Mouse (Mus musculus) stomach, embryonic 16.5 days (tissue): ENCODE measurements around the gene Klhl32. TPM values are rescaled to one million over a fixed set of nuclear protein-coding genes. Genes with fewer than 3 reads are reported as not detected.

Experiments
- ATAC-seq: fragments of 200-750 bp; cut with Nextera tagmentation; 2 replicates; pipeline ENCODE4 v1.8.0; 2017; ENCODE audit warnings: moderate number of reproducible peaks, moderate TSS enrichment; ENCODE audit not compliant: insufficient read depth, low FRiP score
- H3K27ac ChIP-seq: fragments of 300-500 bp; sonication (generic); 2 replicates; pipeline ENCODE4 v1.5.1; 2014; ENCODE audit warnings: low read length
- H3K27me3 ChIP-seq: fragments of 300-500 bp; sonication (generic); 2 replicates; pipeline ENCODE4 v1.6.1; 2014; ENCODE audit warnings: low read length, control low read depth, mixed read lengths; ENCODE audit not compliant: control insufficient read depth, insufficient read depth
- H3K36me3 ChIP-seq: fragments of 300-500 bp; sonication (generic); 2 replicates; pipeline ENCODE4 v1.6.1; 2014; ENCODE audit warnings: low read length; ENCODE audit not compliant: control insufficient read depth, insufficient read depth
- H3K4me1 ChIP-seq: fragments of 300-500 bp; sonication (generic); 2 replicates; pipeline ENCODE4 v1.6.1; 2014; ENCODE audit warnings: low read length, control low read depth, mixed read lengths; ENCODE audit not compliant: control insufficient read depth, insufficient read depth
- H3K4me2 ChIP-seq: fragments of 300-500 bp; sonication (generic); 2 replicates; pipeline ENCODE4 v1.6.1; 2014; ENCODE audit warnings: low read depth, low read length, mixed read lengths
- H3K4me3 ChIP-seq: fragments of 300-500 bp; sonication (generic); replicated peaks from 2 replicates; pipeline ENCODE4 v1.5.1; 2014; ENCODE audit warnings: mild to moderate bottlenecking, low read length
- H3K9ac ChIP-seq: fragments of 300-500 bp; sonication (generic); 2 replicates; pipeline ENCODE4 v1.6.1; 2014; ENCODE audit warnings: low read length
- H3K9me3 ChIP-seq: fragments of 300-500 bp; sonication (generic); replicated peaks from 2 replicates; pipeline ENCODE4 v1.6.1; 2016; ENCODE audit warnings: low read length, control low read depth; ENCODE audit not compliant: control insufficient read depth
- whole genome bisulfite sequencing: fragments of 180-500 bp; shearing (Covaris S2); extraction: QIAGEN DNeasy Blood & Tissue Kit; methylation state at CpG from one replicate; pipeline ENCODE4 v1.1.7; 2014; 5-methylcytosine and 5-hydroxymethylcytosine counted together
- polyA plus RNA-seq: library from polyadenylated mRNA; unstranded; fragments of >200 nt; fragmentation: Nextera tagmentation; extraction: Ambion mirVana; gene quantifications from 2 replicates; pipeline ENCODE4 v1.2.1, GENCODE M21; 2015

Gene Klhl32
- polyA plus RNA-seq, 1 experiment from 2014 or later = 3.8 TPM

- 87% methylated on average over 9 of the region's 9 CpGs for WGBS
Observed at GRCm38 (mm10) chr4:24800345-24800936, 50.5 kb downstream of the Klhl32 start.

GRCm38 (mm10) chr4:24799037-24799436 lies 51.9 kb downstream of the Klhl32 start:
- H3K27ac ChIP-seq = no peak overlapping the region
- no peaks in the 10 kb centered on the region for H3K36me3 ChIP-seq
- H3K4me3 ChIP-seq = no peak overlapping the region
- H3K4me1 ChIP-seq = no peaks in the 10 kb centered on the region
- H3K9ac ChIP-seq = no peak overlapping the region
- WGBS = 79% methylated on average over 6 of the region's 6 CpGs
- no peaks in the 10 kb centered on the region for H3K9me3 ChIP-seq
- H3K4me2 ChIP-seq = no peak overlapping the region
- H3K27me3 ChIP-seq = no peaks in the 10 kb centered on the region
- no peak for ATAC-seq

More at GRCm38 (mm10) chr4:24800345-24800936, 50.5 kb downstream of the Klhl32 start:
- no peak overlapping the region for H3K4me2 ChIP-seq
- no peaks in the 10 kb centered on the region for H3K4me1 ChIP-seq
- H3K4me3 ChIP-seq = no peak overlapping the region
- no peak overlapping the region for H3K9ac ChIP-seq
- H3K36me3 ChIP-seq = no peaks in the 10 kb centered on the region
- no peak overlapping the region for H3K27ac ChIP-seq
- no peak for ATAC-seq
- no peaks in the 10 kb centered on the region for H3K27me3 ChIP-seq
- H3K9me3 ChIP-seq = no peaks in the 10 kb centered on the region

GRCm38 (mm10) chr4:24797868-24798267 lies 53.1 kb downstream of the Klhl32 start:
- no peak overlapping the region for H3K27ac ChIP-seq
- 45% methylated on average over 3 of the region's 3 CpGs for WGBS
- no peaks in the 10 kb centered on the region for H3K4me1 ChIP-seq
- H3K9ac ChIP-seq = no peak overlapping the region
- H3K4me2 ChIP-seq = no peak overlapping the region
- ATAC-seq = no peak
- no peaks in the 10 kb centered on the region for H3K9me3 ChIP-seq
- no peaks in the 10 kb centered on the region for H3K36me3 ChIP-seq
- H3K27me3 ChIP-seq = no peaks in the 10 kb centered on the region
- no peak overlapping the region for H3K4me3 ChIP-seq

- Histone ChIP-seq H3K9ac (no peak overlapping the region), H3K4me3 (no peak overlapping the region), H3K4me2 (no peak overlapping the region), H3K27ac (no peak overlapping the region), H3K9me3 (no peaks in the 10 kb centered on the region), H3K4me1 (no peaks in the 10 kb centered on the region), H3K27me3 (no peaks in the 10 kb centered on the region), H3K36me3 (no peaks in the 10 kb centered on the region)
- ATAC-seq = no peak
- 80% methylated on average over 5 of the region's 5 CpGs for WGBS
Observed at GRCm38 (mm10) chr4:24797280-24797679, 53.6 kb downstream of the Klhl32 start.

- no peak overlapping the region for H3K4me2 ChIP-seq
- no peak overlapping the region for H3K9ac ChIP-seq
- H3K27me3 ChIP-seq = no peaks in the 10 kb centered on the region
- H3K4me3 ChIP-seq = no peak overlapping the region
- no peak for ATAC-seq
- no peaks in the 10 kb centered on the region for H3K4me1 ChIP-seq
- no peaks in the 10 kb centered on the region for H3K9me3 ChIP-seq
- WGBS = 55% methylated on average over 1 of the region's 1 CpGs
- H3K36me3 ChIP-seq = no peaks in the 10 kb centered on the region
- H3K27ac ChIP-seq = no peak overlapping the region
Observed at GRCm38 (mm10) chr4:24796229-24796628, 54.7 kb downstream of the Klhl32 start.

- Histone ChIP-seq H3K9ac (no peak overlapping the region), H3K4me3 (no peak overlapping the region), H3K27ac (no peak overlapping the region), H3K27me3 (no peaks in the 10 kb centered on the region), H3K9me3 (no peaks in the 10 kb centered on the region), H3K4me2 (no peak overlapping the region), H3K4me1 (no peaks in the 10 kb centered on the region), H3K36me3 (no peaks in the 10 kb centered on the region)
- 71% methylated on average over 2 of the region's 2 CpGs for WGBS
- ATAC-seq = no peak
Observed at GRCm38 (mm10) chr4:24795180-24795579, 55.7 kb downstream of the Klhl32 start.

- ATAC-seq = no peak
- H3K4me3 ChIP-seq = no peak overlapping the region
- 67% methylated on average over 7 of the region's 7 CpGs for WGBS
- no peaks in the 10 kb centered on the region for H3K36me3 ChIP-seq
- no peak overlapping the region for H3K9ac ChIP-seq
- no peak overlapping the region for H3K27ac ChIP-seq
- no peaks in the 10 kb centered on the region for H3K27me3 ChIP-seq
- H3K4me1 ChIP-seq = no peaks in the 10 kb centered on the region
- H3K9me3 ChIP-seq = no peaks in the 10 kb centered on the region
- no peak overlapping the region for H3K4me2 ChIP-seq
Observed at GRCm38 (mm10) chr4:24793726-24794345, 57.1 kb downstream of the Klhl32 start.

GRCm38 (mm10) chr4:24792416-24792981 lies 58.4 kb downstream of the Klhl32 start:
- no peaks in the 10 kb centered on the region for H3K9me3 ChIP-seq
- no peak overlapping the region for H3K4me2 ChIP-seq
- no peak overlapping the region for H3K9ac ChIP-seq
- H3K4me3 ChIP-seq = no peak overlapping the region
- no peaks in the 10 kb centered on the region for H3K27me3 ChIP-seq
- H3K27ac ChIP-seq = no peak overlapping the region
- no peaks in the 10 kb centered on the region for H3K36me3 ChIP-seq
- WGBS = 44% methylated on average over 16 of the region's 16 CpGs
- no peaks in the 10 kb centered on the region for H3K4me1 ChIP-seq
- no peak for ATAC-seq

- 78% methylated on average over 1 of the region's 1 CpGs for WGBS
- Histone ChIP-seq H3K9ac (no peak overlapping the region), H3K4me3 (no peak overlapping the region), H3K4me2 (no peak overlapping the region), H3K36me3 (no peaks in the 10 kb centered on the region), H3K27me3 (no peaks in the 10 kb centered on the region), H3K9me3 (no peaks in the 10 kb centered on the region), H3K4me1 (no peaks in the 10 kb centered on the region), H3K27ac (no peak overlapping the region)
- no peak for ATAC-seq
Observed at GRCm38 (mm10) chr4:24789331-24789730, 61.6 kb downstream of the Klhl32 start.
